Mouse (Mus musculus) mature B cell (primary cell): ENCODE measurements around the gene Cd151.

ENCODE experiments used
- in situ Hi-C: fragments of 300-500 bp; cut with MboI; formaldehyde crosslinking; loops from 2 replicates; pipeline ENCODE4 v1.14.3; 2019

The Cd151 gene

GRCm38 (mm10) chr7:141472763-141473162 is 5.6 kb downstream of the Cd151 start:
- in situ Hi-C loops, result loop anchor here (10.0 kb wide), 1 partner anchor 432 kb away; no protein-coding TSS in a partner anchor

DNA sequence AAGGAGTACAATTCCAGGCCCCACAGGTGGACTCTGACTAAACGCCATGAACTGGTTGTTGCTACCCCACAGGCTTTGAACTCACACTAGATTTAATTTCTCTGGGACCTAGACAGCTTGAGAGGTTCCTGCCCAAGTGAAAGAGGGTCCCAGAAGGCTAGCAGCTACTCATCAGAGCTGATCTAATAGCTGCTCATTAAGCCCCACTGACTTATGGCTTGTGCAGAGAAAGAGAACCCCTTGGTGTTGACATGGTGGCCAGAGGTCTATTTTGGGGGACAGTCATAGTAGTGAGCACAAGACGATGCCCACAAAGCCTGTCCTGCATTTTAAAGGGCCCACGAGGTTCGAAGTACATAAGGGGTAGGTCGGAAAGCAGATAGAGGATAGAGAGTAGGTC is 7.0 kb downstream of the Cd151 start:
- in situ Hi-C loops, result loop anchor here (10.0 kb wide), 1 partner anchor 431 kb away; no protein-coding TSS in a partner anchor

DNA sequence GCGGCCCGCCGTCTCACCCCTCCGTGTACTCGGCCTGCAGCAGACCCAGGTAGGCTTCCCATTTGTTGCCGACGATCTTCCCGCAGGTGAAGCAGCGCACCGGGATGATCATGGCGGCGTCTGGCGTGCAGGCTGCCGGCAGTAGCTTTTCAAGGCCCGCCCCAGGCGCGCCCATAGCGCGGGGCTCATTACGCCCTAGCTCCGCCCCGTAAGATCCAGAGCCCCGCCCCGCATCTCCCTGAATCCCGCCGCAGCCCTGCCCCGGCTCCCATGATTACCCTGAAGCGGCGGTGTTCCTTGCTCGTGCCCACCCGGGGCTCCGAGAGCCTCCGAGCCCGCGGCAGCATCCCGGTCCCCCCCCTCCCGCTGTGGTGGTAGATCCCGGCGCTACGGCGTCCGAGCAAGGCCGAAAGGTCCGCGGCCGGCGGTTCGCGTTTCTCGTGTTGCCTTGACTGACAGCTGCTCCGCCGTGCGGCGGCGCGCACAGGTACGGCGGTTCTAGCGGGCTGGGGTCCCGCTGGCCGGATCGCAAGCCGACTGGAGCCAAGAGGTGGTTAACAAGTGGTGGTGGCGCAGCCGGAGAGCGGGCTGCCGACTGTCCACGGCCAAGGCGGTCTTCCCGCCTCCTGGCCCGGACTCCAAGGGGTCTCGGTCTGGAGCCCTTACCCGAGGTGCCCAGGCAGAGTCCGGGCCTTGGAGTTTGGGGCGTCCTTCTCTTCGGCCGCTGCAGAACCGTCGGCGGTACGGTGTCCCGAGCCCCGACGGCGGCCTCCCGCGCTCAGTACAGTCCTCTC is 8.0 kb downstream of the Cd151 start, which contains the start of the genes Polr2l and Tspan4:
Gene Polr2l (minus strand): TSS at position 122 of the 794 bp plus-strand sequence.
Gene Tspan4 (plus strand): TSS at position 230 of the 794 bp plus-strand sequence.
- in situ Hi-C loops, result loop anchor here (10.0 kb wide), 1 partner anchor 430 kb away; no protein-coding TSS in a partner anchor

GRCm38 (mm10) chr7:141475805-141476158 is 8.6 kb downstream of the Cd151 start:
- in situ Hi-C loops, result loop anchor here (10.0 kb wide), 1 partner anchor 429 kb away; no protein-coding TSS in a partner anchor

DNA sequence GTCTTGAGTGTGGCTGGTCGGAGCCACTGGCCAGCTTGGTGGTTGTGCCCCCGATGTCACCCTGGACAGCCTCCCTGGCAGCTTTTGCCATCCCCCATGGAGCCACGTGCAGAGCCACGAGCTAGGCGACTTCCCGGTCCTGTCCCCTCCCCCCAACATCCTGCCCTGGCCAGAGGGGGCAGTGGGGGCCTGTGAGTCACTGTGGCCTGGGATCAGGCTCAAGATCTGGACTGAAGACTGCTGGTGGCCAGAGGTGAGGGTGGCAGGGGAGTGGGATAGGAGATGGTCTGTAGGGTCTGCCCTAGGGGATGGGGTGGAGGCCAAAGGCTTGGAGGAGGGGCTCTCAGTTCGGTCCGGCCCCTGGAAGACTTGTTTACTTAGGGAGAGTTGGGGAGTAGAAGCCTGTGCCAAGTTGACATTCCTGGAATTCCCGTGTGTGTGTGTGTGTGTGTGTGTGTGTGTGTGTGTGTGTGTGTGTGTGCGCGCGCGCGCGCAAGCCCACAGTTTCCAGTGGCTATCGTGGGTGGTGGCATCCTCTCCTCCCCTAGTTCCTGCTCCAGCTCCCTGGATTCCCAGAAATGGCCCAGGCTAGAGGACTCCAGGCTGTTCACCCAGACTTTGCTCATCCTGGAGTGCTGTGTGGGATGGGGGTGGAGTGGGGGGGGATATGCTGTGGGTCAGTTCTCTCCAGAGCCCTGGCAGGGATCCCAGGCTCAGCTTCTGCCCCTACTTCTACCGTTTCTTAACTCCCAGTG is 9.2 kb downstream of the Cd151 start:
- in situ Hi-C loops, result loop anchor here (10.0 kb wide), 1 partner anchor 428 kb away; no protein-coding TSS in a partner anchor

DNA sequence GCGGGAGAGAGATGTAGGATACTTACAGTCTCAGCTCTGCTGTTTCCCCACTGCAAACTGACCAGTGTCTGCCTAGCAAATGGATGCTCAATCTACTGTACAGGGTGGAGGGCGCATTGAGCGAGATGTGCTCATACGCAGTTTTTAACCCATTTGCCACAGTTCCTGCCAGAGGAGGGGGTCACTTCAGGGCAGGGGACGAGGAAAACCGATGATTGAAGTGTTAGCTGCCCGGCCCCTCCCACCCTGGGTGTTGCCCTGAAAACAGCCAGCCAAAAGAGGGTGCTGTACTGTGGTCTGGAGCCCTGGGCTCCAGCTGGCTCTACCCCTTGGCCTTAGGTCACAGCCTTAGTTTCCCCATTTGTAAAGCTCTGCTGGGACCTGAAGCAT is 9.8 kb downstream of the Cd151 start:
- in situ Hi-C loops, result loop anchor here (10.0 kb wide), 1 partner anchor 428 kb away; no protein-coding TSS in a partner anchor

DNA sequence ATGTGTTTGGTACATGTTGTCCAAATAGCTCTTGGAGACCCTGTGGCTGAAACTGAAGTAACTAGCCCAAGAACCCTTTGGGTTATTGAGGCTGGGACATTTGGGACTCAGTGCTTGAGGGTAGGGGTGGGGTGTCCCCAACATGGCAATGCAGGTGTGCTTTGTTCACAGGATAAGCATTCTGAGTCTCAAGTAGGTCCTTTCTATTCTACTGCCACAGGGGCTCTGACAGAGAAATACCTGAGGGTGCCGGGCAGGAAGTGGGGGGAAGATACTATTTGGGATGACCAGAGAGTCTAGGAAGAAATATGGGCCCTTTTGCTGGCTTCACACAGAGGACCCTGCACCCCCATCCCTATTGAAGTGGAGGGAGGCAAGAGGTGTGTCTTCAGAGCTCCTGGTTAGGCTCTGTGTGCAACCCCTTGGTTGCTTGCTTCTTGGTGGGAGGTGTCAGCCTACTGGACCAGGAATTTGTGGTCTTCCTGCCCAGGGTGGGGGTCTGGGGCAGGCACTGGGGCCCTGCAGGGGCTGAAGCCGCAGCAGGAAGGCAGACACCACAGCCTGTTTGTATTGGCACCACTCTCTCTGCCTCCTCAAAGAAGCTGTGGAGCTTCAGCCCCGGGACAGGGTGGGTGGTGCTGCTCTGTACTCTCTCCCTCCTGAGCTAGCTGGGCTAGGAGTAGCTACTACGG is 10.5 kb downstream of the Cd151 start:
- in situ Hi-C loops, result loop anchor here (10.0 kb wide), 1 partner anchor 427 kb away; no protein-coding TSS in a partner anchor

GRCm38 (mm10) chr7:141478270-141478748 is 11.1 kb downstream of the Cd151 start:
- in situ Hi-C loops, result loop anchor here (10.0 kb wide), 1 partner anchor 426 kb away; no protein-coding TSS in a partner anchor

DNA sequence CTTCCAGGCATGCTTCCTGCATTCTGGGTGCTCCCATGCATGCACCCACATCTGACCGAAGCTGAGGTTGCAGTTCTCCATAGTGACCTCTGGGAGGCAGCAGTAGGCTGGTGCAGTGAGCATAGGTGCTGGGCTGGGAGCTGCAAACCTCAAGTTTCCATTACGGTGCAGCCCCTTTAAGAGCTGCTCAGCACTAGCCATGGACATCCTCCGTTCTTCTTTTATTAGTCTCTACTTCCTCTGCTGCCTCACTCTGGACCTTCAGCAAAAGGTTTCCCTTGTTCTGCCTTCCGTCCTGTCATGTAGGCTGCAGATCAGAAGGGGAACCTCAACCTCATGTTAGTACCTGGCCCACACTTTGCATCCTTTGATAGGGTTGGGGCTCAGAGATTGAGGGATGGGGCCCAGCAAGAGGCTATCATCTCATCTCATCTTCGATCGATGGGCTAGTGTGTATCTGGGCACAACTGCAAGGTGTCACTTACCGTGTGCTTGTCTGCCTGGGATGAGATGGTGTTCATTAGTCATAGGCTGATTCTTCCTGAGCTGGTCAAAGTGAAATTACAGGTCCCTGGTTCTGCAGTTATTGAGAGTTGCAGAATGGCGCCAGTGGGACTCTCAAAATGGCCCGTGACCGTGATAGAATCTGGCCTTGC is 13.8 kb downstream of the Cd151 start:
- in situ Hi-C loops, result no loop called here

DNA sequence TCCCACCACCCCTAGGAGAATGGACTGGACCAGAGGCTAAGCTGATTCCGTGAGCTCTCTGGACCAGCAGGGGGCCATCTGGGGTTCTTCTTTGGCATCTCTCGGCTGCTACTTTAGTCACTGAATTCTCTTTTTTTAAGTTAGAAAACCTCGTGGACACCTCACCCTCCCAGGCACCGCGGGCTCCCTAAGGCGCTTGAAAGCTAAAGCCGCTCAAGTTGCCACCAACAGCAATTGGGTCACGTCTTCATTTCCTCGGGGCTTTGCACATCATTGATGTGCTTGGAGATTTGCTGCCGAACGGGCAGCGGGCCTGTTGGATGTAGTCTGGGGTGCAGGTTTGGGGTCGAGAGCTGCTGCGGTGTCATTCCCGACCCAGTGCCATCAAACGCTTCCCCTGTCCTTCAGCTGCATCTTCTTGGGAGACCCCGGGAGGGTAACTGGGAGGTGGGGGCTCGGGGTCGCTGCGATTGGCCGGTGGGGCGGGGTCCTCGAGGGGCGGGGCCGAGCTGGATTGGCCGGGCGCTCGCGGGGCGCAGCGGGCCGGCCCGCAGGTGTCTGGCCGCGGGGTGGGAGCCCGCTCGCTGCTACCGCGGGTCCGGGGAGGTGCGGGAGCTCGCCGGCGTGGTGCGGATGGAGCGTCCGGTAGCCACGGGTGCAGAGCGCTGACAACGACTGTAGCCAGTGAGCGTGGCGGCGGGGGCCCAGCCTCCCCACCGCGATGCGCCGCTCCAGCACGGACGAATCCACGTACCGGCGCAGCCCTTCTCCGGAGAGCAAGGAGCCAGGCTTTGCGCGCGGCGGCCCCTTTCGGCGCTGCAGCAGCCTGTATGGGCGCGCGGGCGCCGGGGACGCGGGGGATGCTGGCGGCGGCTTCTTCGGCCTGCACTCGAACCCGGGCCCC is 14.6 kb downstream of the Cd151 start:
- in situ Hi-C loops, result no loop called here

DNA sequence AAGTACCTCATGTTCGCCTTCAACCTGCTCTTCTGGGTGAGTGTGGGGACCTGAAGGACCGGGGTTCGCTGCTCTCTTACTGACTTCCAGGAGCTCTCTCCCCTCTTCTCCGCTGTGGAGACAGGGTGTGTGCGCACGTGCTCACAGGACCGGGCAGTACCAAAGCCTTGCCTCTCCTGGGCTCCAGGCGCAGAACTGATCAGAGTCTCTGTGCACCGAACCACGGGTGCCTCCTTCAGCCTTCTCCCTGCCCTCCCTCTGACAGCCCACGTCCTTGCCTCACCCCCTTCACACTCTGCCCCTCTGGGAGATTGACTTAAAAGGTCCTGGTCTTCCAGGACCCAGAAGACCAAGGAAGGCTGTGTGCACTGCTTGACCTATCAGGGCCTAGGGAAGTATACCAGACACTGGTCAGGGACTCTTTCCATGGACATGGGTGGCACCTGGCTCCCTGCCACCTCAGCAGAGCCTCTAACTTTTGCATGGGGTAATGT is 15.4 kb downstream of the Cd151 start:
- in situ Hi-C loops, result no loop called here

DNA sequence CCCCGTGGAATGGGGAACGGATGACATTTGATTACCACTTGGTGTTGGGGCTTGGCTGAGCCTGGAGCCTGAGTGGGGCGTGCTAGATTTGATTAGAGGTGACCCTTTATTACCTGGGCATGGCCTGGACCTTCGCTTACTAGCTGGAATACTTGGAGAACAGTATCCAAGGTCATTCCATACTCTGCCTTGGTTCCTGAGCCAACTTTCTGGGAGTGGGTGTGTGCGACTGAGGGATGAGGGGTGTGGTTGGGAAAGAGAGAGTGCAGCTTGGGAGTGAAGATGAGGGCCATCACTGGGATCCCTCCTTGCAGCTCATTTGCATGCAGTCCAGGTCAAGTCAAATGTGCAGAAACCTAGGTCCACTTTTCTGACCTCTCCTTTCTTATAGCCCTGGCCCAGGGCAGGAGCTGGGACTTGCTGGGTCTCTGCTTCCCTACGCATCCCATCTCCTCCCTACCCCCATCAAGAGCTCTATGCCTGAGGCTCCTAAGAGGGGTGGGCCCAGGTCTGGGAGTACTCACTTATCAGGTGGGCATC is 16.0 kb downstream of the Cd151 start:
- in situ Hi-C loops, result no loop called here

- in situ Hi-C loops, result no loop called here
Observed at GRCm38 (mm10) chr7:141484186-141485120, 17.3 kb downstream of the Cd151 start.

- in situ Hi-C loops, result no loop called here
Observed at GRCm38 (mm10) chr7:141485186-141485585, 18.0 kb downstream of the Cd151 start.

- in situ Hi-C loops, result no loop called here
Observed at GRCm38 (mm10) chr7:141485606-141486005, 18.4 kb downstream of the Cd151 start.

- in situ Hi-C loops, result no loop called here
Observed at GRCm38 (mm10) chr7:141486239-141486638, 19.0 kb downstream of the Cd151 start.

- in situ Hi-C loops, result no loop called here
Observed at GRCm38 (mm10) chr7:141487141-141487540, 19.9 kb downstream of the Cd151 start.

DNA sequence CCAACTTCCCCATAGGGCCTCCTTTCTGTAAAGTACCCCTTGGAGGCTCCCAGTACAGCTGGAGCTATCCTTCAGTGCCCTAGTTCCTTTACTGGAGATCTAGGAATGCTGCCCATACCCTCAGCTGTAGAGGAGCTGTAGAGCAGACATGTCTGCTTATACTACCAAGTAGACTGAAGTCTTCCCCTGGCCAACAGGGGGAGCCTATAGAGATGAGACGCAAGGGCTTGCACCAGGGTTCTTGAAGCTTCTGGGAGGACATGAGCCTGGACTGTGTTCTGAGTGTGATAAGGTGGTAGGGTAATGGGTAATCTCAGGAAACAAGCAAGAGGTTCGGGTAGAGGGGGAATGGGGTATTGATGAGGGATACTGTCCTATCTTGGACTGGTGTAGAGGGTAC is 24.0 kb downstream of the Cd151 start:
- in situ Hi-C loops, result no loop called here

- in situ Hi-C loops, result no loop called here
Observed at GRCm38 (mm10) chr7:141492738-141493137, 25.5 kb downstream of the Cd151 start.
